Mouse (Mus musculus) intestine, embryonic 14.5 days (tissue): ENCODE measurements at regions not wholly inside any gene's neighbourhood (a gene's known extent, or its start where the extent isn't known, plus 50 kb on each side); places are given as distances from the start of the nearest gene placed in this dataset.
A peak's percentile ranks its signal among the peaks of the same experiment; 100 is the strongest.
"Not testable (repeated sequence)": the region's sequence is repeated elsewhere in the genome, so short reads cannot be mapped to it uniquely, and the experiment has no call there.

Experiments
- ATAC-seq: fragments of 200-750 bp; cut with Nextera tagmentation; replicated peaks from 2 replicates; pipeline ENCODE4 v1.8.0; 2017; ENCODE audit warnings: low read depth, moderate number of reproducible peaks, moderate TSS enrichment, moderate library complexity; ENCODE audit not compliant: low FRiP score, low TSS enrichment
- DNase-seq: peaks from one replicate; pipeline ENCODE4 v3.0.0-alpha.2; 2018; ENCODE audit warnings: low spot score
- H3K27ac ChIP-seq: fragments of 300-500 bp; sonication (generic); 2 replicates; pipeline ENCODE4 v1.5.1; 2014; ENCODE audit warnings: low read depth, mild to moderate bottlenecking, control low read depth
- H3K27me3 ChIP-seq: fragments of 300-500 bp; sonication (generic); replicated peaks from 2 replicates; pipeline ENCODE4 v1.6.1; 2014; ENCODE audit warnings: low read length, control low read depth; ENCODE audit not compliant: control insufficient read depth, insufficient read depth
- H3K36me3 ChIP-seq: fragments of 300-500 bp; sonication (generic); 2 replicates; pipeline ENCODE4 v1.6.1; 2014; ENCODE audit warnings: low read length, control low read depth; ENCODE audit not compliant: control insufficient read depth, insufficient read depth
- H3K4me1 ChIP-seq: fragments of 300-500 bp; sonication (generic); replicated peaks from 2 replicates; pipeline ENCODE4 v1.6.1; 2014; ENCODE audit warnings: low read length, control low read depth, mixed read lengths; ENCODE audit not compliant: control insufficient read depth, insufficient read depth
- H3K4me2 ChIP-seq: fragments of 300-500 bp; sonication (generic); 2 replicates; pipeline ENCODE4 v1.6.1; 2014; ENCODE audit warnings: low read length
- H3K4me3 ChIP-seq: fragments of 300-500 bp; sonication (generic); 2 replicates; pipeline ENCODE4 v1.5.1; 2014; ENCODE audit warnings: low read depth, low read length, control low read depth, mixed read lengths
- H3K9ac ChIP-seq: fragments of 300-500 bp; sonication (generic); 2 replicates; pipeline ENCODE4 v1.6.1; 2014; ENCODE audit warnings: mild to moderate bottlenecking, low read length
- H3K9me3 ChIP-seq: fragments of 300-500 bp; sonication (generic); 2 replicates; pipeline ENCODE4 v1.6.1; 2016; ENCODE audit warnings: low read length, control low read depth; ENCODE audit not compliant: control insufficient read depth
- WGBS: fragments of 180-500 bp; shearing (Covaris S2); extraction: QIAGEN DNeasy Blood & Tissue Kit; methylation state at CpG from one replicate; pipeline ENCODE4 v1.1.7; 2014; 5-methylcytosine and 5-hydroxymethylcytosine counted together

GRCm38 (mm10) chr9:104407559-104408376 lies 70.2 kb upstream of the Acpp start:
- Histone ChIP-seq H3K27ac (no peak overlapping the region), H3K4me2 (peak overlapping the region; percentile 55), H3K9me3 (no peaks in the 10 kb centered on the region), H3K36me3 (no peaks in the 10 kb centered on the region), H3K4me1 (no peaks in the 10 kb centered on the region; the same call in 1 of the 2 replicates), H3K4me3 (peak overlapping the region; percentile 33), H3K27me3 (0 out of 2 replicates have a peak, but pooled peaks cover 16% of the 10 kb centered on the region), H3K9ac (no peak overlapping the region)
- WGBS: 18% methylated on average over 18 of the region's 18 CpGs
- peak; percentile 66 for ATAC-seq
- DNase-seq: peak; percentile 65

DNA sequence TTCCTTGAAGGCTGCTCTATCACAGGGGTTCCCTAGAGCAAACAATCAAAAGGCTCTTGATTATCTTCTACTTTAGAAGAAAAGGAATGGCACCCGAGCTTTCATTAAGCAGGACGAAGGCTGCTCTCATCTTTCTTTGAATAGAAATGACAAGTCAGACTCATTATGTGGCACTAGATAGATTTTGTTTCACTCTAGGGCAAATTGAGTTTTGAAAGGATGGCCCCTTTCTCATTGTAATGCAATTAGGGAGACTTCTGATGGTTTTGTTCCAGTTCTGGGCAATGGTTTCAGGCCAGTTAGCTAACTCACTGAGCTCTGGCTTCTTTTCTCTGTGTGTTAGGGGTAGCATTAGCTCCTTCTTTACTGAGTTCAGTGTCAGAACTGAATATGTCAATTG lies 69.5 kb upstream of the Acpp start:
- Histone ChIP-seq H3K4me3 (no peak overlapping the region), H3K9me3 (no peaks in the 10 kb centered on the region), H3K4me2 (no peak overlapping the region), H3K27me3 (0 out of 2 replicates have a peak, but pooled peaks cover 16% of the 10 kb centered on the region), H3K9ac (no peak overlapping the region), H3K4me1 (no peaks in the 10 kb centered on the region; the same call in 1 of the 2 replicates), H3K36me3 (no peaks in the 10 kb centered on the region), H3K27ac (no peak overlapping the region)
- 70% methylated on average over 2 of the region's 2 CpGs for WGBS
- no peak for ATAC-seq
- no peak for DNase-seq

DNA sequence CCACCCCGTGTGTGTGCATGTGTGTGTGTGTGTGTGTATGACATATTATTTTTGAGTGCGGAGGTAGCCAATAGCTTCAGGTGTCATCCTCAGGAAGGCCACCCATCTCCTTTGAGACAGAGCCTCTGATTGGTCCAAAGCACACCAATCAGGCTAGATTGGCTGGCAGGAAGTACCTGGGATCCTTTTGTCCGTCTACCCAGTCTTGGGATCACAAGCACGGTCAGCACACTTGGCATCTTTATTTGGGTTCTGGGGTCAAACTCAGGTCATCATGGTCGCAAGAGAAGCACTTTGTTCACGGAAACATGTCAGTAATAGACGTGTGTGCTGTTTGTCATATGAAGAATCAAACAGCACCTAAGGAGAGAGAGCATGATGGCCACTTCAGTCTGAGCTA lies 68.9 kb upstream of the Acpp start:
- no peak for ATAC-seq
- Histone ChIP-seq H3K36me3 (no peaks in the 10 kb centered on the region), H3K4me2 (no peak overlapping the region), H3K9me3 (no peaks in the 10 kb centered on the region), H3K27me3 (0 out of 2 replicates have a peak, but pooled peaks cover 16% of the 10 kb centered on the region), H3K9ac (no peak overlapping the region), H3K27ac (no peak overlapping the region), H3K4me3 (no peak overlapping the region), H3K4me1 (no peaks in the 10 kb centered on the region; the same call in 1 of the 2 replicates)
- WGBS: 57% methylated on average over 7 of the region's 7 CpGs
- no peak for DNase-seq

DNA sequence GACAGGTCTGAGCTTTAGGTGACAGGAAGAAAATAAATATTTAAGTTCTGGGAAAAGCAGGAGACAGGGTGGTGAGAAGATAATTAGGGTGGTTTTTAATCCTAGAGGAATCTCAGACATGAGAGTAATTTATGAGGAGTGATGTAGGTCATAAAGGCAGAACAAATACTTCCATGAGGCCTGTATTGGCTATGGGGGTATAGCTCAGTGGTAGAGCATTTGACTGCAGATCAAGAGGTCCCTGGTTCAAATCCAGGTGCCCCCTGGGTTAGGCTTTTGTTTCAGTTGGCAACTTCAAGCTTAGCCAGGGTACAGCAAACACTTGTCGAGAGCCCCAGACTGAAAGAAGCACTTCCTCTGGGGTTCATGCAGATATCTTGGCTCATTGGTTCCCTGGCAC lies 66.3 kb upstream of the Acpp start:
- H3K9me3 ChIP-seq: no peaks in the 10 kb centered on the region
- no peak overlapping the region for H3K4me3 ChIP-seq
- no peak for DNase-seq
- H3K36me3 ChIP-seq: no peaks in the 10 kb centered on the region
- H3K9ac ChIP-seq: no peak overlapping the region
- H3K27ac ChIP-seq: no peak overlapping the region
- ATAC-seq: no peak
- H3K4me1 ChIP-seq: no peaks in the 10 kb centered on the region; the same call in 1 of the 2 replicates
- WGBS: 52% methylated on average over 1 of the region's 1 CpGs
- H3K27me3 ChIP-seq: 0 out of 2 replicates have a peak, but pooled peaks cover 4% of the 10 kb centered on the region
- H3K4me2 ChIP-seq: no peak overlapping the region

GRCm38 (mm10) chr9:104401673-104402072 lies 64.1 kb upstream of the Acpp start:
- 66% methylated on average over 4 of the region's 4 CpGs for WGBS
- Histone ChIP-seq H3K9ac (no peak overlapping the region), H3K36me3 (no peaks in the 10 kb centered on the region), H3K27me3 (no peaks in the 10 kb centered on the region), H3K27ac (no peak overlapping the region), H3K4me2 (no peak overlapping the region), H3K4me1 (no peaks in the 10 kb centered on the region), H3K9me3 (no peaks in the 10 kb centered on the region), H3K4me3 (no peak overlapping the region)
- ATAC-seq (no peak), DNase-seq (no peak)

DNA sequence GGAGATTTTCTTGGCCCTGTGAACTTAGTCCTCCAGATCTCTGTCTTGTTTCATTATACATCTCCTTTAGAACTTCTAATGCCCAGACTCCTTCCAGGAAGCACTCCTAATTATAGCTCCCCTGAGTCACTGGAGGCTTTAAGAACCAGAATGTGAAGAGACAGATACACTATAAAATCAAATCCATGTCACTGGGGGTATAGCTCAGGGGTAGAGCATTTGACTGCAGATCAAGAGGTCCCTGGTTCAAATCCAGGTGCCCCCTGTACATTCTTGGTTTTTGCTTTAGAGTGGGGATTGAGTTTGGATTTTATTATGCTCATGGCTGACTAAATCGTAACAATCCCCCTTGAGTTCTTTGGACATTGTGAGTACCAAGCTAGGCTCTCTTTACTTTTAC lies 62.4 kb upstream of the Acpp start:
- H3K4me1 ChIP-seq: no peaks in the 10 kb centered on the region
- H3K4me3 ChIP-seq: no peak overlapping the region
- no peaks in the 10 kb centered on the region for H3K27me3 ChIP-seq
- 92% methylated on average over 1 of the region's 1 CpGs for WGBS
- H3K27ac ChIP-seq: no peak overlapping the region
- H3K36me3 ChIP-seq: no peaks in the 10 kb centered on the region
- H3K9ac ChIP-seq: no peak overlapping the region
- H3K9me3 ChIP-seq: no peaks in the 10 kb centered on the region
- ATAC-seq (no peak), DNase-seq (no peak)
- no peak overlapping the region for H3K4me2 ChIP-seq

- H3K4me1 ChIP-seq, ATAC-seq, H3K9ac ChIP-seq, H3K9me3 ChIP-seq, H3K27ac ChIP-seq, H3K27me3 ChIP-seq, H3K4me3 ChIP-seq, H3K36me3 ChIP-seq, H3K4me2 ChIP-seq, DNase-seq: not testable (repeated sequence)
- 54% methylated on average over 4 of the region's 4 CpGs for WGBS
Measured at GRCm38 (mm10) chr9:104398484-104398883, 60.9 kb upstream of the Acpp start.

DNA sequence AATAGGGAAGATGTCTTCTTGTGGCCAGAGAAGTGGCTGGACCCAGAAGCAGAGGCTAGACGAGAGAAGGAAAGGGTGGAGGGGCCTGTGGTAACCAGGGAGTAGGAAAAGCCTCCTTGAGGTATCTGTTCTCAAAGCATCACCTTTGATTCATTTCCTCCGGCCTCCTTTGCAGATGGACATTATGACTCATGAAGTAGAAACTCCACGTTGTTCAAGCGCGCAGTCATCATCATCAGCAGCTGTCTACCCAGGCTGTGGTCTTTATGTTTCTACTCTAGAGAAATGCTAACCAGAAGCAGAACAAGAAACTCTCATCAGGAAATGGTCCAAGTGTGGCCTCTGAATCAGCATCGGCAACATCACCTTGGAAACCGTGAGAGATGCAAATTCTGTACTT lies 50.3 kb upstream of the Acpp start:
- no peaks in the 10 kb centered on the region for H3K36me3 ChIP-seq
- H3K9ac ChIP-seq: no peak overlapping the region
- H3K27me3 ChIP-seq: no peaks in the 10 kb centered on the region
- no peak overlapping the region for H3K4me3 ChIP-seq
- H3K27ac ChIP-seq: no peak overlapping the region
- H3K4me1 ChIP-seq: no peaks in the 10 kb centered on the region
- DNase-seq (no peak), ATAC-seq (no peak)
- no peaks in the 10 kb centered on the region for H3K9me3 ChIP-seq
- no peak overlapping the region for H3K4me2 ChIP-seq
- WGBS: 92% methylated on average over 7 of the region's 7 CpGs
